ENCODE assay signal across 8 mouse cellular contexts in genomic region chr2:125470553-125471295, GRCm38 (mm10). TPM values are rescaled to one million over a fixed set of nuclear protein-coding genes. Genes with fewer than 3 reads are reported as not detected.
DNase-seq lines count a peak whose midpoint lies in the region; ATAC-seq lines count a peak whose summit lies in the region.

No protein-coding gene starts in this region.

- intact Hi-C loops in left cerebral cortex, postnatal 25 days (cut with DNase I), result no loop called here

- WGBS in midbrain, embryonic 15.5 days, result 72% methylated on average over 8 of the region's 8 CpGs

- H3K4me3 ChIP-seq in midbrain, embryonic 15.5 days, result no peak overlapping the region

- H3K27ac ChIP-seq in midbrain, embryonic 15.5 days, result no peak overlapping the region

- H3K9me3 ChIP-seq in midbrain, embryonic 15.5 days, result no peaks in the 10 kb centered on the region

- DNase-seq in left cerebral cortex, adult 18-20 months (ENCODE audit: low spot score in 2 of 2), result peak; percentile 17 to 19
- no peak for DNase-seq in left cerebral cortex, adult 8-10 months (ENCODE audit: low spot score in 2 of 2)
- DNase-seq in brain, embryonic 18.5 days (ENCODE audit: low read depth, low spot score), result peak; percentile 8
- peak; percentile 89 for DNase-seq in heart, adult 8-10 months (ENCODE audit: low spot score)
- DNase-seq in left cerebral cortex, postnatal 25 days (ENCODE audit: low spot score in 2 of 2), result peak; percentile 8 to 61
- DNase-seq in cerebellum, adult 11-12 months, result no peak
- DNase-seq in cerebellum, postnatal 36 days, result no peak

- no peak overlapping the region for H3K9ac ChIP-seq in midbrain, embryonic 15.5 days

- no peaks in the 10 kb centered on the region for H3K4me1 ChIP-seq in midbrain, embryonic 15.5 days

- no peaks in the 10 kb centered on the region for H3K27me3 ChIP-seq in midbrain, embryonic 15.5 days (replicated peaks)

- H3K36me3 ChIP-seq in midbrain, embryonic 15.5 days (replicated peaks), result 0 out of 2 replicates have a peak, but pooled peaks cover 3% of the 10 kb centered on the region

- H3K4me2 ChIP-seq in midbrain, embryonic 15.5 days, result no peak overlapping the region

- ATAC-seq in midbrain, embryonic 15.5 days (replicated peaks), result no peak

RNA-seq across cellular contexts. Expression of gene Gm9913, which starts 34.2 kb away (rescaled TPM):
- total RNA-seq in left cerebral cortex, adult 18-20 months (2021), result under 1 TPM; 0.12 to 0.16 TPM
- under 1 TPM in 3 of 4 experiments, not detected in 1; 0.13 to 0.23 (median 0.14) TPM for total RNA-seq in left cerebral cortex, adult 8-10 months (2022)
- under 1 TPM; 0.09 to 0.14 (median 0.10) TPM for total RNA-seq in heart, adult 8-10 months (2022)
- not detected for total RNA-seq in left cerebral cortex, postnatal 25 days (2021)
- polyA plus RNA-seq in midbrain, embryonic 15.5 days (2015; fragmentation: Nextera tagmentation; extraction: Ambion mirVana), result 0.09 and 0.10 TPM in 2 replicates

RNA-seq across cellular contexts. Expression of gene Fbn1, which starts 37.1 kb away (rescaled TPM):
- 1 to 10 TPM; 4.5 to 5.0 TPM for total RNA-seq in left cerebral cortex, adult 18-20 months (2021)
- 1 to 10 TPM; 4.7 to 6.3 (median 5.6) TPM for total RNA-seq in left cerebral cortex, adult 8-10 months (2022)
- 10 to 100 TPM; 17.4 to 32.9 (median 23.8) TPM for total RNA-seq in heart, adult 8-10 months (2022)
- total RNA-seq in left cerebral cortex, postnatal 25 days (2021), result 1 to 10 TPM; 4.7 to 5.4 TPM
- polyA plus RNA-seq in midbrain, embryonic 15.5 days (2015; fragmentation: Nextera tagmentation; extraction: Ambion mirVana), result 2.5 and 2.7 TPM in 2 replicates

Comparison
In these comparisons a context has a peak if more than half of its experiments do, and no peak if none do; other contexts are left out.
1. DNase-seq: peak in left cerebral cortex, adult 18-20 months (2 of 2), brain, embryonic 18.5 days (single experiment), heart, adult 8-10 months (single experiment) and left cerebral cortex, postnatal 25 days (2 of 2); none in left cerebral cortex, adult 8-10 months (0 of 2), cerebellum, adult 11-12 months (single experiment) and cerebellum, postnatal 36 days (0 of 2).